Mouse (Mus musculus) ovary, postnatal 14 days (tissue): ENCODE data around the gene Htr7.

ENCODE experiments used
- DNase-seq: peaks from one replicate; pipeline ENCODE4 v3.0.0; 2022; ENCODE audit warnings: low spot score

Gene Htr7

GRCm38 (mm10) chr19:36057231-36057811 lies at the start of gene Htr7:
Gene Htr7 (minus strand): TSS chr19:36057507.
- peak; percentile 11 for DNase-seq

- no peak for DNase-seq
Observed at GRCm38 (mm10) chr19:36103909-36104308, 46.6 kb upstream of the Htr7 start.

- DNase-seq: no peak
Observed at GRCm38 (mm10) chr19:36098916-36099315, 41.6 kb upstream of the Htr7 start.

- no peak for DNase-seq
Observed at GRCm38 (mm10) chr19:36098265-36098664, 41.0 kb upstream of the Htr7 start.

GRCm38 (mm10) chr19:36097194-36097593 lies 39.9 kb upstream of the Htr7 start:
- no peak for DNase-seq

- DNase-seq: no peak
Observed at GRCm38 (mm10) chr19:36090781-36091180, 33.5 kb upstream of the Htr7 start.

GRCm38 (mm10) chr19:36083262-36084225 lies 26.2 kb upstream of the Htr7 start, which contains the start of gene Rpp30:
Gene Rpp30 (plus strand): TSS chr19:36083716.
- peak; percentile 60 for DNase-seq

GRCm38 (mm10) chr19:36082606-36083261 lies 25.4 kb upstream of the Htr7 start:
- peak; percentile 10 for DNase-seq

GRCm38 (mm10) chr19:36062801-36063529 lies 5.7 kb upstream of the Htr7 start:
- no peak for DNase-seq

GRCm38 (mm10) chr19:36056502-36057221 lies 645 bp downstream of the Htr7 start:
- DNase-seq: no peak

GRCm38 (mm10) chr19:36046046-36046445 lies 11.3 kb downstream of the Htr7 start:
- no peak for DNase-seq

GRCm38 (mm10) chr19:36014836-36015235 lies 42.5 kb downstream of the Htr7 start:
- DNase-seq: no peak

GRCm38 (mm10) chr19:36006277-36006676 lies 51.0 kb downstream of the Htr7 start:
- DNase-seq: no peak

GRCm38 (mm10) chr19:36004961-36005360 lies 52.3 kb downstream of the Htr7 start:
- DNase-seq: no peak

GRCm38 (mm10) chr19:36002476-36003445 lies 54.5 kb downstream of the Htr7 start:
- DNase-seq: no peak

GRCm38 (mm10) chr19:36001512-36001911 lies 55.8 kb downstream of the Htr7 start:
- no peak for DNase-seq

- DNase-seq: no peak
Observed at GRCm38 (mm10) chr19:36000955-36001354, 56.4 kb downstream of the Htr7 start.

GRCm38 (mm10) chr19:35997384-35997783 lies 59.9 kb downstream of the Htr7 start:
- DNase-seq: no peak

GRCm38 (mm10) chr19:35987461-35987860 lies 69.8 kb downstream of the Htr7 start:
- no peak for DNase-seq

- DNase-seq: no peak
Observed at GRCm38 (mm10) chr19:35974681-35975080, 82.6 kb downstream of the Htr7 start.
